Mouse (Mus musculus): ENCODE data around the gene Naa38. TPM values are rescaled to one million over a fixed set of nuclear protein-coding genes. Genes with fewer than 3 reads are reported as not detected.
"Not testable (repeated sequence)": the region's sequence is repeated elsewhere in the genome, so short reads cannot be mapped to it uniquely, and the experiment has no call there.

Naa38 gene
- total RNA-seq, 2 experiments from 2014 or later: 94.0 to 113 TPM

GRCm38 (mm10) chr11:69377766-69378165 is 17.5 kb upstream of the Naa38 start:
- DNase-seq (ENCODE audit: extremely low spot score in 1 of 2, low spot score in 2 of 2): no peak
- intact Hi-C loops (cut with DNase I): no loop called here
- Histone ChIP-seq H3K4me3 (no peak overlapping the region), H3K27ac (no peak overlapping the region)
- TF ChIP-seq CTCF (IDR thresholded peaks at IDR 0.05): no peak

GRCm38 (mm10) chr11:69379600-69379999 is 15.7 kb upstream of the Naa38 start:
- no peak for DNase-seq (ENCODE audit: extremely low spot score in 1 of 2, low spot score in 2 of 2)
- no peak for TF ChIP-seq CTCF (IDR thresholded peaks at IDR 0.05)
- intact Hi-C loops (cut with DNase I): no loop called here
- Histone ChIP-seq H3K27ac (no peak overlapping the region), H3K4me3 (no peak overlapping the region)

GRCm38 (mm10) chr11:69381356-69381755 is 13.9 kb upstream of the Naa38 start:
- intact Hi-C loops (cut with DNase I): no loop called here
- no peak for TF ChIP-seq CTCF (IDR thresholded peaks at IDR 0.05)
- H3K4me3 ChIP-seq: no peak overlapping the region
- H3K27ac ChIP-seq: no peak overlapping the region
- DNase-seq (ENCODE audit: extremely low spot score in 1 of 2, low spot score in 2 of 2): no peak

- intact Hi-C loops (cut with DNase I): no loop called here
- Histone ChIP-seq H3K4me3 (no peak overlapping the region), H3K27ac (no peak overlapping the region)
- DNase-seq (ENCODE audit: extremely low spot score in 1 of 2, low spot score in 2 of 2): no peak
- no peak for TF ChIP-seq CTCF (IDR thresholded peaks at IDR 0.05)
Measured at GRCm38 (mm10) chr11:69382478-69383105, 12.7 kb upstream of the Naa38 start.

GRCm38 (mm10) chr11:69384979-69385378 is 10.3 kb upstream of the Naa38 start:
- Histone ChIP-seq H3K4me3 (no peak overlapping the region), H3K27ac (no peak overlapping the region)
- DNase-seq (ENCODE audit: extremely low spot score in 1 of 2, low spot score in 2 of 2): no peak
- intact Hi-C loops (cut with DNase I): loop anchor here (5.0 kb wide), 1 partner anchor 193 kb away; no protein-coding TSS in a partner anchor
- TF ChIP-seq CTCF (IDR thresholded peaks at IDR 0.05): no peak

GRCm38 (mm10) chr11:69386758-69387157 is 8.5 kb upstream of the Naa38 start:
- intact Hi-C loops (cut with DNase I): loop anchor here (5.0 kb wide), 1 partner anchor 194 kb away; no protein-coding TSS in a partner anchor
- no peak overlapping the region for H3K27ac ChIP-seq
- peak; percentile 1 for TF ChIP-seq CTCF (IDR thresholded peaks at IDR 0.05)
- no peak for DNase-seq (ENCODE audit: extremely low spot score in 1 of 2, low spot score in 2 of 2)
- no peak overlapping the region for H3K4me3 ChIP-seq

- Histone ChIP-seq H3K27ac (no peak overlapping the region), H3K4me3 (no peak overlapping the region)
- TF ChIP-seq CTCF (IDR thresholded peaks at IDR 0.05): peak; percentile 27
- no peak for DNase-seq (ENCODE audit: extremely low spot score in 1 of 2, low spot score in 2 of 2)
- intact Hi-C loops (cut with DNase I): loop anchor here (5.0 kb wide), 1 partner anchor 196 kb away; no protein-coding TSS in a partner anchor
Measured at GRCm38 (mm10) chr11:69388680-69389079, 6.6 kb upstream of the Naa38 start.

GRCm38 (mm10) chr11:69389531-69390399 is 5.5 kb upstream of the Naa38 start:
- peak in 1 of 2 experiments; percentile 31 for DNase-seq (ENCODE audit: extremely low spot score in 1 of 2, low spot score in 2 of 2)
- intact Hi-C loops (cut with DNase I): loop anchor here (1.0 to 5.0 kb wide), 3 partner anchors 120 to 197 kb away; no protein-coding TSS in a partner anchor

GRCm38 (mm10) chr11:69390400-69391034 is 4.8 kb upstream of the Naa38 start:
- intact Hi-C loops (cut with DNase I): loop anchor here (1.0 kb wide), 2 partner anchors 121 to 132 kb away; no protein-coding TSS in a partner anchor
- H3K27ac ChIP-seq: no peak overlapping the region
- no peak overlapping the region for H3K4me3 ChIP-seq
- DNase-seq (ENCODE audit: extremely low spot score in 1 of 2, low spot score in 2 of 2): peak in 1 of 2 experiments; percentile 54
- TF ChIP-seq CTCF (IDR thresholded peaks at IDR 0.05): peak; percentile 76

More at GRCm38 (mm10) chr11:69389531-69390399, 5.5 kb upstream of the Naa38 start:
- H3K27ac ChIP-seq: peak overlapping the region; percentile 30; the same call in 1 of the 2 replicates
- H3K4me3 ChIP-seq: no peak overlapping the region
- no peak for TF ChIP-seq CTCF (IDR thresholded peaks at IDR 0.05)

GRCm38 (mm10) chr11:69394591-69395167 is 608 bp upstream of the Naa38 start:
- intact Hi-C loops (cut with DNase I): not testable (repeated sequence)
- DNase-seq (ENCODE audit: extremely low spot score in 1 of 2, low spot score in 2 of 2): peak in 1 of 2 experiments; percentile 18
- Histone ChIP-seq H3K27ac (peak overlapping the region; percentile 98), H3K4me3 (peak overlapping the region; percentile 69)

GRCm38 (mm10) chr11:69395634-69396373 is 517 bp downstream of the Naa38 start:
- H3K4me3 ChIP-seq: peak overlapping the region; percentile 69
- intact Hi-C loops (cut with DNase I): no loop called here
- no peak for TF ChIP-seq CTCF (IDR thresholded peaks at IDR 0.05)

More at GRCm38 (mm10) chr11:69395634-69396373, 517 bp downstream of the Naa38 start:
- H3K27ac ChIP-seq: peak overlapping the region; percentile 98
- DNase-seq (ENCODE audit: extremely low spot score in 1 of 2, low spot score in 2 of 2): peak; percentile 89 to 95

All from left cerebral cortex, adult 2 months (tissue).